Mouse (Mus musculus) adrenal gland, postnatal 36 days (tissue): ENCODE measurements around the gene Pemt. TPM values are rescaled to one million over a fixed set of nuclear protein-coding genes. Genes with fewer than 3 reads are reported as not detected.

Source experiments
- DNase-seq, 2 experiments: peaks; one replicate each; pipeline ENCODE4 v3.0.0; 2021; ENCODE audit warnings: mixed read lengths in 1 of 2
- total RNA-seq, 2 experiments: library from RNA; stranded (reverse); gene quantifications; 2 replicates each; pipeline ENCODE4 v1.2.3; 2021

Pemt gene
- total RNA-seq, 2 experiments from 2014 or later = 7.0 to 8.4 TPM

DNA sequence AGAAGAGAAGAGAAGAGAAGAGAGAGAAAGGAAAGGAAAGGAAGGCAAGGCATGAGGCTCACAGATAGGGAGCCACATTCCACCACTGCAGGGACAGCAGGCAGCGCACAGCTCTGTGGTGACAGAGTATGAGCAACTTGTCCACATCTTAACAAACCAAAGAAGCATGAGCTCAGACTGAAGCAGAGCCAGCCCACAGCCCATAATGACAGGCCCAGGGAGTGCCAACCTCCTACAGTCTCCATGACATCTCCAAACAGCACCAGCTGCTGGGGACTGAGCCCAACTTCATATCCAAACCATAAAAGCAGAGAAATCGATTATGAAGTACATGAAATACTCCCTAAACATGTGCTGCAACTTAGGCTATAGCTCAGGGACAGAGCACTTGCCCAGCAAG, 11.7 kb upstream of the Pemt start:
- DNase-seq = no peak

DNA sequence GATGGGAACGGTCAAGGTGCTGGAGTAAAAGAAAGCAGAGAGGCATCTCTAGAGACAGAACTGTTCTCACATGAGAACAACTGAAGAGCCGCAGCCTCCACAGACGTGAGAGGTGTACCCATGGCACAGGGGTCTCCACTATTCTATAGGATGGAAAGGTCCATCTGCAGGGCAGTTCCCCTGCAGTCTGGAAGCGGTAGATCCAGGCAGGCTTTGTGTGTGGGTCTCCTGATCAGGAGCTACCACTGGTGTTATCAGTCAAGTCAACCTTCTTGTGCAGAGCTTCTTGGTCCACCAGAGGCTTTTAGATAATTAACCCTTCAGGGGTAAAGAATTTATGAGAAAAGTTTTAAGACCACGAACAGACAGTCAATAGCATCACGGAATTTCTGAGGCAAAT, 10.2 kb upstream of the Pemt start:
- DNase-seq = no peak

DNA sequence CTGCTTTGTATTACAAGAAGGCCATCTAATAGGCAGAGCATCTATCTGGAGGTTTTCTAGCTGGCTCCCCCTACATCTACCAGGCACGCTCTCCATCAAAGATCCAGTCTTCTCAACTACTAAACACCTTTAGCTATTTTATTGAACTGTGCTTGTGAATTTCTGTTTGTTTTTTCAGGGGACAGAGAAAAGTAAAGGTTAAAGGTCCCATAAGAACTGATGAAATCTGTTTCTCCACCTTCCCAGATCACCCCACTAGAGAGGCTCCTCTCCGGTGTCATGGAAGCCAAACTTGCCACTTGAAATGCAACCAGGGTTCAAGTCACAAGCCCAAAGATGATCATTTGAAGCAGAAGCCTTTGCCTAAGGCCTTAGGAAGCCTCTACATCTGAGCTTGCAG, 2.6 kb upstream of the Pemt start:
- no peak for DNase-seq

DNA sequence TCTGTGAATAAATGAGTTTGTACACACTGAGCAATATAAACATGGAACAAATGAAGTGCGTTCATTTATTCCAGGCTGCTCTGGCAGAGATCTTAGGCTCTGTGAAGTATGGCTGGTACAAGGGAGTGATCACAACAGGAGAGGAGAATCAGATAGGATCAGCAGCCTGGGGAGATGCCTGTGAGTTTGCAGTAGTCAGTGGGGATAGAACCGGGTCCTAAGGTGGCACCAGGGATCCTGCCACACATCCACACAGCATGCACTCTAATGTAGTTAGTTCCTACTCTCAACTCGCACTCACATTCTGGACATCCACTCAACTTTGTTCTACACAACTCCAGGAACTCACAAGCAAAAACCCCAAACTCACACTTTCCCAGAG, 622 bp downstream of the Pemt start:
- no peak for DNase-seq

DNA sequence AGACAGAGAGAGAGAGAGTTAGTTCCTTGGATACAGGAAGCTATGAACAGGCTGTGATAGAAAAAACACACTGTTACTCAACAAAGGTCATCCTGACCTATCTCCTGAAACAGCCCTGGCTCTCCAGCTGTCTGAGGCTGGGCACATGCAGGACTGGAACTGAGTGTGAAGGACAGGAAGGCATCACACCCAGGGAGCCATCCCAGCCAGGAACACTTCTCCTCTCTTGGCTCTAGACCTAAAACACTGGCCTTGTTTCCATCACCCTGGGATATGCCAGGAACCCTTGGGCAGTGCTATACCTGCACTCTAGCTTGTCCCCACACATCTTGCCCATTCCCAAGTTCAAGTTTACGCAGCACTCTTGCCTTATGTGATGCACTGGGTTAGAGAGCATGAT, 1.5 kb downstream of the Pemt start:
- DNase-seq = no peak

DNA sequence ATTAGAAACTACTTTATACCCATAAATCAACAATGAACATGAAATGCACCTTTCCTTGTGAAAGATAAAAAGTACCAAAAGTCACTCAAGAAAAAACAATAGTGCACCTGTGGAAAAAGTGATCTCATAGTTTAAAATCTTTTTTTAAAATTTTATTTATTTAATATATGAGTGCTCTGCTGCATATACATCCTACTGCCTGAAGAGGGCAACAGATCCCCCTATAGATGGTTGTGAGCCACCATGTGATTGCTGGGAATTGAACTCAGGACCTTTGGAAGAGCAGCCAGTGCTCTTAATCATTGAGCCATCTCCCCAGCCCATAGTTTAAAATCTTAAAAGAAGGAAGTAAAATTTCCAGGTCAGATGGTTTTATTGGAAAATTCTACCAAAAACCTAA, 4.0 kb downstream of the Pemt start:
- DNase-seq = no peak

DNA sequence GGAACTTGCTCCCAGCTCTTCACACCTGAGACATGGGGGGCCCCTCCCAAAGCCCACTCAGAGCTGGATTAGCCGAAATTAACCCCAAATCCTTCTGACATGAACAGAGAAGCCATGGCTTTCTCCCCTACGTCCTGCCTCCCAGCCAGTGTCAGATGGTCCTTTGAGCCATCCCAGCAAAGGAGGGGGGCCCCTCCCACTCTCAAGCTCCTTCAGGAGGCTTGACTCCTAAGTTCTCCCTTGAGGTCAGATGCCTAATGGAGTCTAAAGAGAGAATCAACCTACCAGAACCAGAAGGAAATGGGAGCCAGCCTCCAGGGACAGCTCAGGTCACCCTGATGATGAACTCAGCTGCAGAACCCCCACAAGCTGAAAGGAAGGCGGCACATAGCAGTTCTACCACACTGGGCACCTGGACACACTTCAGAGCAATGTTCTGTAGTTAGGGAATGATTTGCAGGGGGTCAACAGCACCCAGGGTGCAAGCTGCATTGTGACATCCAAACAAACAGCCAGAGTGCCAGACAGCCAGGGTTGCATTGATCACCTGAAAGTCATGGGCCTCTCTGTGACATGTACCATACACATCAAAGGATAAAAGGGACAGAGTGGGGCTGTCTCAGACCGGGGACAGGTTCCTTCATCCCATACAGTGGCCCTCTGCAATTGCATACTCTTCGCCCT, 9.6 kb downstream of the Pemt start:
- DNase-seq = no peak

DNA sequence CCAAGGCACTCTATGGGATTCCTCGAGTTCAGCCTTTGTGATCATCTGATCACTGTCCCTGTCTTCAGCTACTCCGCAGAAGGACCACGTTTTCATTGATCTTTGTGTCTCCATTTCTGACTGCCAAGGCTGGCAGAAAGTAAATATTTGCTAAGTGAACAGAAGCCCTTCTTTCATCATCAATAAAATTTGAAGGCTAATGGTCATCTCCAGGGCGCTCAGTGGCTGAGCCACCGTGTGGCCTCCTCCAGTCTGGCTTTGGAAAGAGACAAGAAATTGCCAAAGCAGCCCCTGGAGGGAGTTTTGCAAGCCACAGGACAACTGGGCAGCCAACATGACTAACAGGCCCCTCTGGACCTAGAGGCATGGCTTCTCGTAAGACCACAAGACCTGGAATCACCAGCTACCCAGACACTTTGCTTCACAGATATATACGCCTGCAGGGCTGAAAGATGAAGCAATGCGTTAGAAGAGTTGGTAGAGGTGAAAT, 11.3 kb downstream of the Pemt start:
- DNase-seq = peak in 1 of 2 experiments; percentile 52

DNA sequence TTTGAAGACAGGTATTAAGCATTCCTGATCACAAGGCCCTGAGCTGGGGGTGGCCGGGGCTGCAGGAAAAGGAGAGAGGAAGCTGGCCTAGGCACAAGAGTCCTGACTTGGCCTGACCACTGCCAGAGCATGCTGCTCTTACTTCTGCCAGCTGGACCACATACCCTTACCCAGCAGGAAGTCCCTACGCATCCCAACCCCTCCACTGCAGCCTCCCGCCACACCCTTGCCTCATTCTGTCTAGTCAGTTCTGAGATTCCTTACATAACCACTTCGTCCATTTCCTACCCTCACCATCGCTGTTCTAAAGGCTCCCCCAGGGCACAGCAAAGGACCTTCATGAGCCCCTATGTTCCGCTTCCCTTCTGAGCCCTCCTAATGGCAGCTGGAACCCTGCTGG, 12.0 kb downstream of the Pemt start:
- peak in 1 of 2 experiments; percentile 15 for DNase-seq

DNA sequence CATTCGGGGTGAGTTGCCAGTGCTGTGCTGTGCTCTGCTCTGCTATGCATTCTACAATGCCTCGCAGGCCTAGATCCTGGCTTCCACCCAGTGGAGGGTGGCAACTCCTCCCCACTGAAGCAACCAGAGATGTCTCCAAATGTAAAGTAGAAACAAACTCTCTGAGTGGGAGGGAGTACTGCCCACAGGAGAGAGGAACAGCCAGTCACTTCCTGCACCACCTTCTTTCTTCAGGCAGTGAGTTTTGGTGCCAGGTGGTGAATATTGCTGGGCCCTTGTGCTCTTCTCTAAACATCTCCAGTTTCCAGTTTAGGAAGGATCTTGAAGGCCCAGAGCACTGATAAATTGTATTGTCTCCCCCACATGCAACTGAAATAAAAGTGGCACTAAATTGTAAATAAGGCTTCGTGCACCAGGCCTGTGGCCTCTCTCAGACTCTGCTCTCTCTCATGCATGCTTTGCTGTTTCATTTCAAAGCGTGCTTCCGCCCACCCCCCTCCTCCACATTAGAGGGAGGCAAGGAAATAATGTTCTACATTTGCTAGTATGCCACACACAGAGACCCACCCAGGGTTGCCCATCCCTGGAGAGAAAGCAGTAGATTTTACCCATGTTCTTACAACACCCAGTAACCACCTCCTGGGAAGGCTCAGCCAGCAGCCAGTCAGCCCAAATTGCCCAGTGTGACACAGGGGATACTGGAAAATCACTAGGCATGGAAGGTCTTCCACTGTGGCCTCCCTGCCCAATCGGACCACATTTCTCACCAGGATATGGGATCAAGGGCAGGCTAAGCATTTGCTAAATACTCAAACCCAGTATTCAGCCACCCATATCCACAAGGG, 13.5 kb downstream of the Pemt start:
- DNase-seq = peak in 1 of 2 experiments; percentile 35

DNA sequence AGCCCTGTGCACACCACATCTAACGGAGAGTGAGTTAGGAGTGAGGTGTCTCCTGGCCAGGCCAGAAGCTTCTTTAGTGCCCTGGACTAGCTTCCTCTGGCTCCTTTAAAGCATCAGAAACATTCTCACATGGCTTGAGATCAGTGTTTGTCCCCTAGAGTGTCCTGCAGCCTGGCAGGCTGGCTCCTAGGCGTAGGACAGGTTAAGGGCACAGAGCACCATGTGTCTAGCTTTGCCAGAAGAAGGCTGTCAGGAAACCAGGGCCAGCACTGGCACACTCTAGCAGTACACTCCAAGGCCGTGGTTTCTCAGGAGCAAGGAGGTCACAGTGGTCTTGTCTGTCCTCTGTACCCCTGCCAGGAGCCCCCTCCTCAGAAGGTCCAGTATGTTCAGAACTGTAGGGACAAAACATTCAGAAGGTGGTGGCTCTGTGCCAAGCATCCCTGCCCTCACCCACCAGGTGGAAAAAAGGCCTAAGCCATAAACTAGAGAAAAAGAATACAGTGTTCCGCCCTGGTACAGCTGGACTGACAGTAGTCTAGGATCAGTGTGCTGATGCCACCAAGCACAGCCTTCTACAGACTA, 15.4 kb downstream of the Pemt start:
- no peak for DNase-seq

DNA sequence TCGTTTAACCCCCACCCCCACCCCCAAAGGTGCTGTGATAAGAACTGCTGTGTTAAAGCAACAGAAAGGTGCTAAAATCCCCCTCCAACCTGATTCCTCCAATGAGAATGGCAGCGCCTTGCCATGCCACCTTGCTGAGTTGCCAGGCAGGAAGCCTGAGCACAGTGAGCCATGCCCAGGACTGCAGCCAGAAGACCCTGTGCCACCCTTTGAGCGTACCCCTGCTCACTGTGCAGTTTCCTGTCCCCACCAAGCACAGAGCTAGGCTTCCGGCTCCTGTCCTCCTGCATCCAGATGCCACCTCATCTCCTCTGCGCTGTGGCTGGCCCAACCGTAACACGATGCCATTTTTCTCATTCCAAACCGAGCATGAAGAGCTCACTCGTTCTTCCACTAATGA, 16.3 kb downstream of the Pemt start:
- DNase-seq = no peak

DNA sequence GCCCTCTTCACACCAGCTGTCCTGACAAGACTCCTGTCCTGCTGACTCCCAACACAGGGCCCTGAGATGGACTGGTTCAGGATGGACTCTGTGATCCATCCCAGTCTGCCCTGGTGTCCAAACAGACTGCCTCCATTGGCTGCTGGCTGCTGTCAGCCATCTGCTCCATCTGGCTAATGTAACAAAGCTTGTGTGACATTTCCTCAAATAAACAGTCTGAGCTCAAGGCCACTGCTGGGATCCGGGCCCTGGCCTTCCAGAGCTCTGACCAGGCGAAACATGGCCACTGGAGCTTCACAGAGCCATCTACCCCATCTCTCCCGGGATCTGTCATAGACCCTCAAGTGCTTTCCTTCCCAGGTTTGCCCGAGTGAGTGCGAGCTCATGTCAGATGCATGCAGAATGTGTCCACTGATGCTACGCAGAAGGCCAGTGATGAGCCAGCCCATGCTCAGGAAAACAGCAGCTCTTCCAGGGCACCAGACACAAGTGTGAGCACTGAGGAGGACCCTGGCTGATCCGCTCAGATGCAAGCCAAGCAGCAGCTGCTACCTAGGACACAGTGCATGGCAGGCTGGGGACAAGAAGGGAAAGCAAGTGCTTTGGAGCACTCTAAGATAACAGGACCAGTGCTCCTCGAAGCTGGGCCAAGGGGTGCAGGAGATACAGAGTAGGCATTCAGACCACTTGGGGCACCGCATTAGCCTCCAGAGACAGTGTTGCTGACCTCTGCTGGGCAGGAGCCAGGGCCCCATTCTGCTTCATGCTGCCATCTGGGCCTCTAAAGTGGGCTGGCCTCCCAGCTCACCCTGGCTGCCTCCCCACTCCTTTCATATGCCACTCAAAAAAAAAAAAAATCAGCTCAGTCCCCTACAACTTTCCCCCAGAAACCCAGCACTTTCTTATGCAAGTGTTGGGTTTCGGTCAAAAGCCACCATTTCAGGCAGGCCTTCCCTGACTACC, 18.1 kb downstream of the Pemt start:
- DNase-seq = peak; percentile 59 to 66

DNA sequence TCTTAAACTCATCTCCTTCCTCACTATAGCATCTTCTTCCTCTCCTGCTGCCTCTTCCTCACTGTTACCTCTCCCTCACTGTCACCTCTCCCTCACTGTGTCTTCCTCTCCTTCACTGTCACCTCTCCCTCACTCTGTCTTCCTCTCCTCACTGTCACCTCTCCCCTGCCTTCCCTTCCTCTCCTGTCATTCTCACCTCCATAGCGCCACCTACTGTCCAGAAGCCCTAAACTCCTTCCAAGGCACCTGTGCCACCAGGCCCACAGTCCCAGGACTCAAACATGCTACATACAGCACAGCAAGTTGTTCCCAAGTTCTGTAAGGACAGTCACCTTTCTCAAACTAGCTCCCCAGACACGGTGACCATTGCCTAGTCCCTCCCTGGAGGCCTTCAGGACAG, 19.0 kb downstream of the Pemt start:
- peak; percentile 86 to 89 for DNase-seq

DNA sequence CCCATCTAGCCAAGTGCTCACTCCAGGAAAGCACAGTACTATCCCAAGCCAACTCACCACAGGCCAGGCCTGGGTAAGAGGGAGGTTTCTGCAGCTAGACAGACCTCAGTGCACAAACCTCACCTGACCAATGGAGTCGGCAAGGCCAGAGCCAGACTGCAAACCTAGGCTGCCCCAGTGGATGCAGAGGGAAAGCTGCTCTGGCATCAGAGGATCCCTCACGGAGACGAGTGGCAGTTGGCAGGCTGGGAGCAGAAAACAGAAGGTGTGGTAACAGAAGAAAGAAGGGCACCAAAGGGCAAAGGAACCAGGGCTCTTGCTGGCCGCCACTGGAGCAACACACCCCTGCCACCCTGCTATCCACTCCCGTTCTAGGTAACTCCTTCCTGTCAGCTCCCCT, 20.1 kb downstream of the Pemt start:
- DNase-seq = no peak

DNA sequence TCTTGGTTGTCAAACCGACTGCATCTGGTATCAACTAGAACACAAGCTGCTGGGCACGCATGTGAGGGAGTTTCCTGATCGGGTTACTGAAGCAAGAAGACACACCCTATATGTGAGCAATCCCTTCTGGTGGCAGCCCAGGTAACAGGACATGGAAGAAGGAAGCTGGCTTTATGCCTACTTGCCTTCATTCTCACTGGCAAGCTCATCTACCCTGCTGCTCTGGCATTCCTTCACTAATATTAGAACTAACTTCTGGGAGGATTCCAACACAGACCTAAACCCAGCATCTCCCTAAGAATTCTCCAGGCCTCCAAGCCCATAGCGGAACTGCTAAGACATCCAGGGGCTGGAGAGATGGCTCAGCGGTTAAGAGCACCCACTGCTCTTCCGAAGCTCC, 25.1 kb downstream of the Pemt start:
- DNase-seq = no peak

DNA sequence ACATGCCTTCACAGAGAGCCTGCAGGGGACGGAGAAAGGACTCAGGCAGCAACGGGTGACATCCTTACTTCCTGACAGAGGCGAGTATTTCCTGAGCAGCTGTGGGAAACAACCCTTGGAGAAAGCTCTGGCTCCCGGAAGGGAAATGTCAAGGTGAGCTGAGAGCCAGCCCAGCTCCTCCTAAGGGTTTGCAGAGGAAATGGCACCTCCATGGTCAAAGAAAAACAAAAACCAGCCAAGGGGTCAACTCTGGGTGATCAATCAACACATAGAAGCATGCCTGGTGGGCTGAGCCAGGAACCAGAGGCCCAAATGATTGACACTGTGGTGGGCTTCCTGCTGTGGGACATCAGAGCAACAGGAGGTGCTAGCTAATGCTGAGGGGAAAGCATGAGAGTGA, 29.6 kb downstream of the Pemt start:
- DNase-seq = peak; percentile 25 to 35

DNA sequence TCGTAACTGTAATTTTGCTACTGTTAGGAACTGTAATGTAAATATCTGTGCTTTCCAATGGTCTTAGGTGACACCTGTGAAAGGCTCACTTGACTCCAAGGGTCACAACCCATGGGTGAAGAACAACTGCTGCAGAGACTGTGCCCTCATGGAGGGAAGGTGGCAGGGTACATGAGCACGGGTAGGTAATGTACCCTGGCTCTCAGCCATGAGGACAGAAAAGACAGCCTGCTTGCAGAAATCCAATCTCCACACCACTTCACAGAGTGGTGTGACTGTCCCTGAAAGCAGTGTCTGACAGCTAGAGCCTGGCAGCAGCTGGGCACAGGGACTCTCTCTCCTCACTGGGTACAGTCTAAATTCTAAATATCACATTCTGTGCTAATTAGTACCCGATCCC, 34.8 kb downstream of the Pemt start:
- DNase-seq = no peak

DNA sequence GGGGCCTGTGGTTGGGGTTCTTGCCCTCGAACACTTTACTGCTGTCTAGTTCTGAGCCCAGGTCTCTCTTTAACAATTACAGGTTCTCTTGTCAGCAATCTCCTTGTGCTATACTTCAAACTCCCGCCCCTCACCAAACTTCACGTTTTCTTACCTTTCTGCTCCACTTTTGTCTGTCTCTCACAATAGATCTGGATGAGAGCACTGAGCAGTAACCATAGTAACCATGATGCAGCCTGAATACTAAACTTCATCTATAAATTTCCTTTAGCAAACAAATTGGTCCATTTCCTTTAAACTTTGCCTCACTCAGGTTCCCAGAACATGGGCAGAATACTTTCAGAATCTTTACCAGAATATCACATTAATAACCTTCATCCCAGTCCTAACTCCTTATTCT, 36.8 kb downstream of the Pemt start:
- DNase-seq = no peak

DNA sequence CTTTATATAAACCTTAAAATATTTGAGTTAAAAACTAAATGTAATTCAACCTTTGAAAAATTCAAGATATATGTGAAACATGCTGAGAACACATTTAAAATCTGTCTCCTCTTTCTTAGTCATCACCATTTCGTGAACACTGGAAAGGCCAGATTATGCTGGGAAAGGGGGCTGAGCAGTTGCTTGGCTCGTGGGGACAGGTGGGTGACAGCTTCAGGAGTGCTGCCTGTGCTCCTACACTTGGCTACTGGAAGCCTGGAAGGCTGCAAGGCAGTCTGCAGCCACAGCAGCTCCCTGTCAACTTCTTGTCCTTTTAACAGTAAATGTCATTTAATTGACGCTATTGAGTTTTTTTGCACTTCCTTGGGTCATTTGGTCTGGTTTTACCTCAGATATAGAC, 40.4 kb downstream of the Pemt start:
- DNase-seq = no peak

DNA sequence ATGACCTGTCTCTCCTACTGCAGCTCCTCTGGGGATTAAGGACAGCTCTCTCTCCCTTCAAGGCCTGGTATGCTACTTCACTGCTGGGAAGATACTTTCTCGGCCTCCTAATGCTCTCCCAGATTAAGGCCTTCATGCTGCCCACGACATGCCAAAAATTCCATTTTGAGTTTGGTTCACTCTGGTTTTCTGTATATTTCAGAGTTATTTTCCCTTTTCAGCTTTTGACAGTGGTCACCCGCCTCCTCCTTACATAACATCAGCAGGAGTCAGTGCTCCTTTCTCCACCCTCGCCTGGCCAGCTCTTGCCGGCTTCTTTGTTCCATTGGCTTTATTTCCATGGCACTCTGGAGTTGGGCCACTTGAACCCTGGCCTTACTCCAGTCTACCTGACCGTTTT, 41.6 kb downstream of the Pemt start:
- DNase-seq = no peak

DNA sequence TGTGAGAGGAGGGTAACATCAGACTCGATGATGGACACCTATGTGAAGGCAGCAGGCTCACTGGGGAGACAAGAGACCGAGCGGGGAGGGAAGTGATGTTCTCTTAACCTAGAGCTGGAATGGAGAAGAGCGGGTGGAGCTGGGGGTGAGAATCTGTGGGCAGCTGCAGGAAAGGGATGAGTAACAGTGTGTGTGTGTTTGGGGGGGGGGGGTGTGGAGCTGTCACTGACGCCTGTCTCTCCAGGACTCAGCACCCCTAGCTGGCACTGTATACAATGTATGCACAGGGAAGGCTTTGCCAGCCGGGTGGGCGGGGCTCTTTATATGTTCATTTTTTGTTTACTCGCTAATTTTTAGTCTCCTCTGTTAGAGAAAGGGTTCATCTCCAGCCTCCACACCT, 42.5 kb downstream of the Pemt start:
- no peak for DNase-seq
